Mouse (Mus musculus) kidney, postnatal 36 days (tissue): ENCODE data around the gene Zfp385a.
A peak's percentile ranks its signal among the peaks of the same experiment; 100 is the strongest.

Experiments used
- DNase-seq, 2 experiments: peaks; one replicate each; pipeline ENCODE4 v3.0.0; 2021 to 2022; ENCODE audit warnings: mixed read lengths in 2 of 2

Zfp385a gene

DNA sequence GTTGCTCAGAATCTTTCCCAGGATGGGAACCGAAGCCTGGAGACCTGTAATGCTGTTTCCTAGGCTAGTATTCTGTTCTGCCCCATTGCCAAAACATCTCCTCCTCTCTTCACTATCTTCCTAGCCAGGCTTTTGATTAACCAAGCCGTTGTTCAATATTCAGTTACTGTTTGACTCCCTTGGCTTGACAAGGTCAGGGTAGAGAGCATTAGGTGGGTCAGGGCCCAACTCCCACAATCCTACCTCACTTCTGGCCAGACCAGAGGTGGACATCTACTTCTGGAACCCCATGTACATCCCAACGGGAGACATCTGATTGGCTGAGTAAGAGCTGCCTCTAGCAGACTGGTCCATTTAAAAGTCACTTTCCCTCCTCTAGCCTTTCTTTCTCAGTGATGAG is 23.1 kb upstream of the Zfp385a start:
- DNase-seq: no peak

DNA sequence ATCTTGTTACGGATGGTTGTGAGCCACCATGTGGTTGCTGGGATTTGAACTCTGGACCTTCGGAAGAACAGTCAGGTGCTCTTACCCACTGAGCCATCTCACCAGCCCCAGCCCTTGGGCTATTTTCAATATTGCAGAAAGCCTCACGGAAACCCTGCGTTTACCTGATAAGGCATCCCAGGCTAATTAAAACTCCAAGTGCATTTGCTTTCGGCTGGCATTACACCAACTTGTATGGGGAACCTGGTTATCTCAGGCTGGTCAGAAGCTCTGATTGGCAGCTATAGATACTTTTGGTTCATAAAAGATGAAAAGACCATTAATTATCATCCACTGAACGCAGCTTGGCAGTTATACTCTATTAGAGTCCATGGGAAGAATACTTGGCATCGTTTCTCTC is 22.4 kb upstream of the Zfp385a start:
- DNase-seq: no peak

DNA sequence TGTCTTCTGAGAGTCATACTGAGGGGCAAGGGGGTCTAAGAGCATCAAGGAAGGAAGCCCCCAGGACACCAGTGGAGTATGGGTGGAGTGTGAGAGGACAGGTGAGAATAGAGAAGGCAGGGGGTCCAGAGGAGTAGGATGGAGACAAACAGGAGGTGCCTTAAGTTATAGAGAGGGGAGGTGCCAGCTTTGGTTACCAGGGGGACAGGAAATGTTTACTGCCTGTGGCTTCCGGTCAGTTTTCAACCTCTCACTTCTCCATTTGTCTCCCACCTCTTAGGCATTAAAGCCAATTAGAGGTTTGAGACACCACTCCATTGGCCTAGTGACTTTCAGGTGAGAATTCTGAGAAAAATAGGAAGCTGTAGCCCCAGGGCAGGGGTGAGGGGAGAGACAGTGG is 21.4 kb upstream of the Zfp385a start:
- no peak for DNase-seq

DNA sequence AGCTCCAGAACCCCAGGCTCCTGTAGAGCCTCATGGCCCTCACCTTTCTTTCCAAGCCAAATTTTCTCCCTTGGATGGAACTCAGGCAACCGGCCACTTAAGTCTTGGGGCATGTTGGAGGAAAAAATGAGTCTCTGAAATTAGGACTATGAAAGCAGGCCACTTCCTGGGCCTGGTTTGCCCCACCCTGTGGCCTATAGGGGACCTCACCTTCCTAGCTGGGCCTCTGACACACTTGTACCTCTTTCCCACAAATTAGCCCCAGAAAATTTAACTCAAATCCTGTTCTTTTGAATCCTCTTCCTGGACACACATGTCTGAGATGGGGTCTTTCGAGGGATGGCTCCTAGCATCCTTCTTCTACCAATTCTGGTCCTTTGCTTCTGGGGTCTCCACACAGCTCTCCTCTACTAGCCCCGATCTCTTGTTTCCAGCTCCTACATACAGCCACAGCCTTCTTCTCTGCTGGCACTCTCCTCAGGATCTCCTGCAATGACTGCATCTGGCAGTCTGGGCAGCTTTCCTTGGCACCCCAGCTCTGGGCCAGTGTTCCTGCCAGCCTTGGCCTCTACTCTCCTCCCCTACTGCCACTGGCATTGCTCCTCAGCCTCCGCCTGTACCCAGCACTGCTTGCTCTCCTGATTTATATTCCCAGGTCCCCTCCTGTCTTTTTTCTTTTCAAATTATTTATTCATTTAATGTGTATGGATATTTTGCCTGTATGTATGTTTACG is 20.1 kb upstream of the Zfp385a start:
- DNase-seq: no peak

DNA sequence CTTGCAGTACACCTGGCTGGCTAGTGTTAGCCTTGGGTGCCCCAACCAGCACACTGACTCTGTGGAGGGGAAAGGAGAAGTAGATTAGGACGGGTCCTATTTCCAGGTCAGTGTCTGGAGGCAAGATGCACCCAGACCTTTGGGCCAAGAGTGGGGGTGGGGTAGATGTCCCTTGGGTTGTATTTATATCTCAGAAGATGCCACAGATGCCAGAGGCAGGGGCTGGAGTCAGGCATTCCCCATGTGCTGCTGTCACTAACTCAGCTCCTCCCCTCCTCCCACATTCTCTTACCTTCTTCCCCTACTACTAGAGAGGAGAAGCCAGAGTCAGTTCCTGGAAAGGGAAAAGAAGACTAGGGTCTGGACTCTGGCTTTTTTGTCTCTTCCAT is 19.2 kb upstream of the Zfp385a start:
- DNase-seq: no peak

DNA sequence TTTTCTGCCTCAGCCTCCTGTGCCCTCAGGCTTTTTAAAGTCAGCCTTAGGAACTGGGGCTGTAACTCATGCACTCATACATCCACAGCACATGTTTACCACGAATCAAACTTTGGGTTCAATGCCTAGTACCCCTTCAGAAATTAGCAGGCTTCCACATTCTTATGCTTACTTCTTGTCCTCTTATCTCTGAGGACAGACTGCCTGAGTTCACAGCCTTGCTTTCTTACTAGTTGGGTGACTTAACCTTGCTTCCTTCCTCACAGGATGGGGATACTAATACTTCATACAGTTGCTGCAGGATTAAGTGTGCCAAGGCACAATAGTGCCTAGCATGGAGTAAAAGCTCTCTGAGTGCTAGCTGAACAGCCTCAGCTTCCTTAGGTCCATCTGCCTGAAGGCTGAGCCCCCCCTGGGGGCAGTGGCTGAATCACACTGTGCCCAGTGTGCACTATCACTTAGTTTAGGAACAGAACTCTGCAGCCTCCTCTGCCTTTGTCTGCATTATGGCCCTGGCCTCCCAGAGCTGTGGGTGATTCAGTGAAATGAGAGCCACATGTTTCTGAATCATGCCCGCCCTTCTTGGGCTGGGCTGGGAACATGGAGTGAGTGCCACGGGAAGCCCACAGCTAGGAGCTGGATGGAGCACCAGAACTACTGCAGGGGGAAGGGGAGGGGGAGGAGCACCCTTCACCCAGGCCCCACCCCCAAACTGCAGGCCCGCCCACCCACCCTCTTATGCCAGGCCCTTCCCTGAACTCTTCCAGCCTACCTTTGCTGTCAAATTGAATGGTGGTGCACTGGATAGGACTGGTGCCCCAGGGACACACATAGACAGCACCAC is 18.6 kb upstream of the Zfp385a start:
- DNase-seq: peak; percentile 23 to 29

DNA sequence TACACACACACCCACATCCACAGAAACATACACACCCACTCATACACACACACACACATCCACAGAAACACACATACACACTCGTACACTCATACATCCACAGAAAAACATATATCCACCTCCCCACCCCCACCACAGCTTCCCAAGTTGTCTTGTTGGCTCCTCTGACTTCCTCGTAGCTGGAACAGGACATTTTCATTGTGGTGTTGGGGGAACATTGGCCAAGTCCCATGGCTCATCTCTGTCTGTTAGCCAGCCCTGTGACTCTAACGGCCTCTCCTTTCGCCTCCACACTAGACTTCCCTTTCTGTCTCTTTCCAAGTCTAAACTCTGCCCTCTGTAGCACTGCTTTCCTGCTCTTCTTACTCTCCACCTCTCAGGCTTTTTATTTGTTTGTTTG is 17.9 kb upstream of the Zfp385a start:
- DNase-seq: no peak

DNA sequence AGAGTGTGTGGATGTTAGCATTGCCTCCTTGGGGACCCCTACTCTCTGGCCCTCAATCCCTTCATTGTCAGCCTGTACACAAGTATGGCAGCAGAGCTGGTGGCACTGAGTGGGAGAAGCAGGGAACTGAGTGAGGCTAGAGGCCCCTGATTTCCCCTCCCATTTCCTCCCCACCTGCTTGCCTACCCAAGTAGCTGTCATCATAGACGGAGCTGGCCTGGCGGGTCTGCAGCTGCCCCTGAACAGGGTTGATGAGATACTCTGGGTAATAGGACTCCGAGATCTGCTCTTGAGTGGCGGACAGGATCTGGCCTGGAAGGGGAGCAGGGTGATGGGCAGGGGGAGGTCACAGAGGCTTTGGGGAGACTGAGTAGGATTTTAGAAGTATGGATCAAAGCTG is 16.2 kb upstream of the Zfp385a start:
- DNase-seq: no peak

DNA sequence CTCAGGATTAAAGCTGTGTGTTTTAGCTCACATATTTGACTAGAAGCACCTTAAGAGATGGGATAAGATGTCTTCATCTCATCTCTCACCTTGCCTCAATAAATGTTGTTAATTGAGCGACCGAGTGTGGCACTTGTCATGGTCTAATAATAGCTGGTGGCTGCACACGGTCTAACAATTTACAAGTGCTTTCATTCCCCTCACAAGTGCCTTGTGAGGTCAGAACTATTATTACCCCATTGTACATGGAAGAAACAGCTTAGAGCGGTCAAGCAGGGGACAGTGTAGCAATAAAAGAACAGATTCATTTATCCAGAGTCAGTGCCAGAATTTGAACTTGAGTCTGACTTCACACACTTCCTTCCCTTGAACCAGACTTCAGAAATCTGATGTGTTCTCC is 15.5 kb upstream of the Zfp385a start:
- DNase-seq: no peak

DNA sequence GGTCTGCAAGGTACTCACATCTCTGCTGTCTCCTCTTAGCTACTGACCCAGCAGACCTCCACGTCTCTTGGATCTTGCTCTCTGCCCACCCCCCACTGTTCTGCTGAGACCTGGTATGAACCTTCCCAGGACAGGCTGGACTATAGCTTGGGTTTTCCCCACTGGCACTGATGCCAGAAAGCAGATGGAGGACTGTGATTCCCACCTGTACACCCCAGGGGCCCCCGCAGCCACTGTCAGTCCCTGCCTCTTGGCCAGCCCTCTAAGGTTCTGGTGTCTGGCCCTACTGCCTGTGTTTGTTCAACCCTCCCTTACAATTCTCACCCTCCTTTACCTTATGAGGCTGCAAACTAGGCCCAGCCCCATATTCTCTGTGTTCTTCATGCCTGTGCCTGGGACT is 14.8 kb upstream of the Zfp385a start:
- no peak for DNase-seq

DNA sequence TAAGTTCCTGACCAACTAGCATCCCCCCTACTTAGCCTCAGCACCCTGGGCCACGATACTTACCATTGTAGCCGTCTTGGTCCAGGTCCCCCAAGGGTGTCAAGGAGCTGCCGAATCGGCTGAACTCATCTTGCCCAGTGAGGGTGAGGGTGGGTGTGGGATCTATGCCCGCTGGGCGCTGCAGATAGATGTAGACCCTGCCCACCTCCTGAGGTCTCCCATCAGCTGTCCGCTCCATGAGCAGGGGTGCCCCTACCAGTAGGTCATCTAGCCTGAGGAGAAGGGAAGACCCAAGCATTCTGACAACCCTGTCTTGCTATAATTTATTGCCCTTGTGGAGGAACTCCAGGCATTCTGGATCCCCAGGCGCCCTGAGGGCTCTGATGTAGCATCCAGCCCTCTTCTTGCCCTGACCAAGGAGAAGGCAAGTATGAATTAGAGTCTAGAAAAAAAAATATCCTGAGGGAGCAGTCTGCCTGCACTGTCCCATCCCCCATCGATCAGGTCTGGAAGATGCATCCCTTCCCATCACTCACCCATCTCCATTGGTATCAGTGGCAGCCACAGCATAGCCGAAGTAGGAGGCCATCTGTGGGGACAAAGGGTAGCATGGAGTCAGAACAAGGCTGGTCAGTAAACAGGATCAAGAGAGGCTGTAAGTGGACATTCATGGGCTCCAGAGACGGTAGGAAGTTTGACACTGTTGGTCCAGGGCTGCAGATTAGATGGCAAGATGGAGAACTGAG is 13.8 kb upstream of the Zfp385a start:
- DNase-seq: no peak

DNA sequence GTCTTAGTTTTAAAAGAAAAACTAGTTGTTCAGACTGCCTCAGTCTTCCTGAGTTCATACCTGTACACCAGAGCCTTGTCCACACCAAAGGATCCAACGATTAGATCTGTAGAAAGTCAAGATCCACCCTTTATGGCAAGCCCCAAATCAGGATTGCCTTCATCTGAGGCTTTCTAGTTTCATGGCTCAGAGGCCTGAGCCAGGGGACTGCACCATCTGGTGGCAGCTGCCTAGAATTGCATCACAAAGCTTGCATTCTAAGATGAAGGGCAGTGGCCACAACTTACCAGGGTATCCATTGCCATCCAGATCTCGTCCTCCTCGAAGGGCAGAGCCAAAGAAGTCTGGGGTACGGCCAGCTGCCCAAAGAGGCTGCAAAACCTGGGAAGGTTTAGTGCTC is 13.0 kb upstream of the Zfp385a start:
- peak; percentile 36 to 78 for DNase-seq

DNA sequence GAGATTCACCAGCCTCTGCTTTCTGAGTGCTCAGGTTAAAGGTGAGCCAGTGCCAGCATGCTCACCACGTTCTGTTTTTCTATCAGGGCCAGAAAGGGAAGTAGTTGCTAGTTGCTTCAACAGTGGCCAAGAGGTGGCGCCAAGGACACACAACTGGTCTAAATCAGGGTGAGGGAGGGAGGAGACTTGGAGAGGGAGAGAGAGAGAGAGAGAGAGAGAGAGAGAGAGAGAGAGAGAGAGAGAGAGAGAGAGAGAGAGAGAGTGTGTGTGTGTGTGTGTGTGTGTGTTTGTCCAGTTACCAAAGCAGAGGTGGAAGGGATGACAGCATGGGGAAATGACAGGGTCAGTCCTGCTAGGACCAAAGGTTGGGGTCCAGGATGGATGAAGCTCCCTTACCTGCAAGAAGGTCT is 7.4 kb upstream of the Zfp385a start:
- peak; percentile 71 to 88 for DNase-seq

DNA sequence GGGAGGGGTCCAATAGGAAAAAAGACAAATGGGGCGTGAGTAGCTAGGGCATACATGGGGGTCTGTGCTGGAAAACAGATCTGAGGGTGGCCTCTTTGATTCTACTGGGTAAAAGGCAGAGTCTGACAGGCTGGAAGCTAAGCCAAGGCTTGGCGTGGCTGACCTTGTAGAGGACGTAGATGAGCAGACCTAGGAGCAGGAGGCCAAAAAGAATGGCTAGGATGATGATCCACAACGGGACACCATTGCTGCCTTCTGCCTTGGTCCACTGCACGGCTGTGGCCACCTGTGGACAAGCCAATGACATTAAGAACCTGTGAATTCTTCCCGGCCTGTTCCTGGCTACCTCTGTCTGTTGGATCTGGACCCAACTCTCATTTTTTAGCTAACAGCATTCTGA is 5.9 kb upstream of the Zfp385a start:
- DNase-seq: no peak

DNA sequence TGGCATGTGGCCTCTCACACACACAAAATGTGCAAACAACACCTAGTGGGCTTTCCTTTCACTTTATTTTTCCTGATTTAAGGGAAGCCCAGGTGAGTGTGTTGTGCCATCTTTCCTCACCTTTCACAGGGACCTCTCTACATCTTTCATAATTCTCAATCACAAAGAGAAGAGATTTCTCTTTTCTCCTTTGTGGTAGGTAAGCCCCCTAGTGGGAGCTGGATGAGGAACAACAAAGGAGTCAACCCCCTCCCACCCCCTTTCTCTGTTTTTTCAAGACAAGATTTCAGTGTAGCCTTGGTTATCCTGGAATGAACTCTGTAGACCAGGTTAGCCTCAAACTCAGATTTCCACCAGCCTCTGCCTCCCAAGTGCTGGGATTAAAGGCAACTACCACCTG is 3.7 kb upstream of the Zfp385a start:
- DNase-seq: no peak

DNA sequence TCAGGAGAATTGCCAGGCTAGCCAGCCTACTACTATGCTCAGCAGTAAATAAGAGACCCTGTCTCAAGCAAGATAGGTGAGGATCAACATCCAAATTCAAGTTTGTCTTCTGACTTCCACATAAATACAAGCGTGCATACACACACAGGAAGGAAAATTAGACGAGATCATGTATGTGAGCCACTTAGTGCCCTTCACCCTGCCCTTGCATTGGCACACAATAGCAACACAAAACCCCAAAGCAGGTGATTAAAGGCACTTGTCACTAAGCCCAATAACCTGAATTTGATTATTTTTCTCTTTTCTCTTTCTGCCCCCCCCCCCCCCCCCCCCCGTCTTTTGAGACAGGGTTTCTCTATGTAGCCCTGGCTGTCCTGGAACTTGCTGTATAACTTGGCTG is 3.1 kb upstream of the Zfp385a start:
- DNase-seq: no peak

DNA sequence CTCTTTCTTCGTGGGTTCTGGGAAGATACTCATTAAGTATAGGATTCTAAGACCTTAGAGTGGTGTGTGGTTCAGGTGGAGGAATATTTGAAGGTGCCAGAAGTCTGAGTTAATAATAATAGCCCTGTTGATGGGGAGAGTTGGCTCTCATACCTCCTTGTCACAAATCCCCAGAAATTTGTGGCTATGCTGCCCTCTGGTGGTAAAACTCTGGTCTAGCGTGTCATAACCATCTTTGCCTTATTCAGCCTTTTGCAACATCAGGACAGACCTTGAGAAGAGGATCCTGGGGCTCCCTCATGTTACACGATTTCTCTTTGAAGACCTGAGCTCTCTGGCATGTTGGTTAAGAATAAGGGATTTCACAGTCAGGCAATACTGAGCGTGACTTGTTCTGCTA is 2.5 kb upstream of the Zfp385a start:
- DNase-seq: peak; percentile 64 to 81

DNA sequence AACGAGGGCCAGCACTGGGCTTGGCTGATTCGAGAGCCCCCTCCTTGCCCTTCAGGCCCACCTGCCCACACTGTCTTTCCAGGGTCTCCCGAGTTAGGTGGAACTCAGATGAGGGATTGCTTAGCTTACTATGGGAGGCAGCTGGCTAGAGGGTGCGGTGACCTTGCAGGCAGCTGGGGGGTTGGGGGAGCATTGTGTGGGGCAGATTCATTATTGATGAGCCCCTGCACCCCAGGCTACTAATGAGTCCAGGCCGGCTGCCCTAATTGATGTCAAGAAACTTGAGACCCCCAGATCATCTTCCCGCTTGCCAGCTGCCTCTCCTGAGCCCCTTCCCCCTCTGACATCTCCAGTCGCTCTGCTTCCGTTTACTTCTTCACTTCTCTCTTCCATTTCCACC is 1.7 kb upstream of the Zfp385a start:
- no peak for DNase-seq

DNA sequence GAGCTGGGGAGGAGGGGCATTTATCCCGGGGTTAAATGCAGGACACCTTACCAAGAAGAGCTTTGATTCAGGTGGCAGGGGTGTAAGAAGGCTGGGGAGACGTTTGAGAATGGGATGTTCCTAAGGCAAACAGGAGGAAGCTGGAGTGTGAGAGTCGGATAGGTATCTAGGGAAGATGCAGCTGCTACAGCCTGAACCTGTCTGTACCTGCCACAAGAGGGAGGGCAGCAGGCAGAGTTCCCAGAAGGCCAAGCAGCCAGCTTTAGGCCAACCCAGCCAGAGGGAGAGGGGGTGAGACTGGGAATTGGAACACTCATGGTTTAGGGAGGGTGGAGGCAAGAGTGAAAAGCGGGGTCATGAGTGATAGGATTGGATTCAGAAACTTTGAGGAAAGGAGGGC is 893 bp upstream of the Zfp385a start:
- DNase-seq: peak in 1 of 2 experiments; percentile 27

DNA sequence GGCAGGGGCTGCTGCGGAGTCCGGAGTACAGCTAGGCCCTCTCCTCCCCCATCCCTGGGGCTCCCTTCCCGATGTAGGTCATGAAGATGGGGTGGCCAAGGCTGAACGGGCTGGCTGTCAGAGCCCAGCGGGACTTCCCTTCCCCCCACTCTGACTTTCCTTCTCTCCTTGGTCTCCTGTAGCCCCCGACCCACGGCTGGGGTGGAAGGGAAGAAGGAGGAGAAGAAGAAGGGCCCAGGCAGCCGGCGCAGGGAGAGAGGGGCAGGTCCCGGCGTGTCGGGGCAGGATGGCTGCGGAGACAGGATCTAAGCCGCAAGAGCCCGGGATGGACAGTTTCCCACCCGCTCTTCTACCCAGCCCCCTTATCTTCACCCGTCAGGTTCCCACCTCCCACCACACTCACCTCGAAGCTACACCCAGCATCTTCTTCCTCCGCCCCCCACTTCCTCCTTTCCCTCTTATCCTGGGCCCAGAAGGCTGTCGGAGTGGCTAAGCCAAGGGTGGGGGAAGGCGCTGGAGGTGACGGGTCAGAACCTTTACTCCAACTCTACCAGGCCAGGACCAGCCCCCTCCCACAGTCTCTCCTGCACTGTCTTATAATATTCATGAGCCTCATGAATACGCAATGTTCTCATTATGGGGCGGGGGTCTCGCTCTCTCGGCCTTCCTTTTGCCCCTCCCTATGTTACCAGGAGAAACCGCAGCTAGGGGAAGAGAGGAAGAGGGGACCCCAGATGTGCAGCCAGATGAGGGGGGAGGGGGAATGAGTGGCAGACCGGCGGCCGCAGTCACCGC is 530 bp downstream of the Zfp385a start:
- DNase-seq: no peak

DNA sequence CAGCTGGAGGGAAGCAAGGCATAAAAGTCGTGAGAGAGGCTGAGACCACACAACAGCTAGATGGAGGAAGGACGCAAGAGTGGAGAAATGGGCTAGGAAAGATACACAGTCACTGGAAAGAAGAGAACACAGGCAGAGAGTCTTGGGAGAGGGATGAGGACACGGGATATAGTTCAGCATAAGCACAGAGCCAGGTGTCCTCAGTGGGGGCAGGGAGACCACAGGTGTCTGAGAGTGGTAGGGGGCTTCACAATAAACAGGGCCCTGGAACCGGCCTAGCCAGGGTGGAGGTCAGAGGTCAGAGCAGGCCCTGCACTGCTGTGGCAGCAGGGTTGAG is 1.1 kb downstream of the Zfp385a start:
- no peak for DNase-seq

DNA sequence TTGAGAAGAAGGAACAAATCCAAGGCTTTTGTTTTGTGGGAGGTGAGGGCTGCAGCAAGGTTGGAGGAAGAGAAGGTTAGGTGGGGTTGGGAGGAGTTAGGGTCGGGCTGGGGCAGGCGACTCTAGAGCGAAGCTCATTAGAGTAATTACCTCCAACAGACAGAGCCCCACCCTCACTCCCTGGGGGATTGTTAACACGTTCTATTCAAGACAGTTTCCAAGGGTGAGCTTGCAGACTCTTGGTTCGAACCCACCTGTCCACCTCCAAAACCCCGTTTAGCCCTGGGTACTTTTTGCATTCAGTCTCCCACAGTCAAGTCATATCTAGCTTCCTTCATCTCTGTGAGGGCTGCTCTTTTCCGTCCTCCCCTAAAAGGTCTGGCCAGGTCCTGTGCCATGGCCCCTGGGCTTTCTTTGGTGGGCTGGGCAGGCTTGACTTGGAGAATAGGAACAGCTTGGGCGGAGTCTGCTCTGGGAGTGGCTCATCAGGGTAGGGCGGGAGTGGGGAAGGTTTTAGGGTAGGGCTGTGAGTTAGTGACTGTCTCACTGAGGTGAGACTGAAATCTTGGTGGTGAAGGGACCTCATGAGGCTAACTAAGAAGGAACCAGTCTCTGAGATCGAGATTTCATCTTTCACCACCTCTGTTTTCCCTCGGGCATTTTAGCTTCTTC is 2.8 kb downstream of the Zfp385a start:
- no peak for DNase-seq
